Mouse (Mus musculus) heart, embryonic 14.5 days (tissue): ENCODE results near the gene Lancl3. TPM values are rescaled to one million over a fixed set of nuclear protein-coding genes. Genes with fewer than 3 reads are reported as not detected.
"Not testable (repeated sequence)": the region's sequence is repeated elsewhere in the genome, so short reads cannot be mapped to it uniquely, and the experiment has no call there.

Experiments used
- ATAC-seq: fragments of 200-750 bp; cut with Nextera tagmentation; 2 replicates; pipeline ENCODE4 v1.8.0; 2017; ENCODE audit warnings: low read depth, moderate TSS enrichment; ENCODE audit not compliant: insufficient number of reproducible peaks, insufficient read depth, low FRiP score
- H3K27ac ChIP-seq, 2 experiments: fragments of 200-500 bp in 1 of 2; fragments of 300-500 bp in 1 of 2; sonication (generic) in 1 of 2; replicated peaks in 1 of 2; 2 replicates each; pipeline ENCODE4 v1.5.1; 2012 to 2014; ENCODE audit warnings: low read depth in 2 of 2, low read length in 2 of 2, control low read depth in 1 of 2, mild to moderate bottlenecking in 1 of 2, mixed read lengths in 1 of 2; ENCODE audit not compliant: control insufficient read depth in 1 of 2, insufficient read depth in 1 of 2
- H3K27me3 ChIP-seq: fragments of 300-500 bp; sonication (generic); 2 replicates; pipeline ENCODE4 v1.6.1; 2014; ENCODE audit warnings: mild to moderate bottlenecking, low read length, control low read depth; ENCODE audit not compliant: control insufficient read depth, insufficient read depth
- H3K36me3 ChIP-seq: fragments of 300-500 bp; sonication (generic); 2 replicates; pipeline ENCODE4 v1.6.1; 2014; ENCODE audit warnings: mild to moderate bottlenecking, control low read depth, low read length, mixed read lengths; ENCODE audit not compliant: control insufficient read depth, insufficient read depth
- H3K4me1 ChIP-seq, 2 experiments: fragments of 200-500 bp in 1 of 2; fragments of 300-500 bp in 1 of 2; sonication (generic) in 1 of 2; 2 replicates each; pipeline ENCODE4 v1.6.1; 2012 to 2014; ENCODE audit warnings: low read length in 2 of 2, control low read depth in 1 of 2, mixed read lengths in 1 of 2; ENCODE audit not compliant: control insufficient read depth in 2 of 2, insufficient read depth in 2 of 2
- H3K4me2 ChIP-seq: fragments of 300-500 bp; sonication (generic); 2 replicates; pipeline ENCODE4 v1.6.1; 2014; ENCODE audit warnings: mild to moderate bottlenecking, low read length
- H3K4me3 ChIP-seq, 2 experiments: fragments of 200-500 bp in 1 of 2; fragments of 300-500 bp in 1 of 2; sonication (generic) in 1 of 2; 2 replicates each; pipeline ENCODE4 v1.5.1; 2012 to 2014; ENCODE audit warnings: low read length in 2 of 2, mild to moderate bottlenecking in 2 of 2, control low read depth in 1 of 2, low read depth in 1 of 2, moderate library complexity in 1 of 2; ENCODE audit not compliant: control insufficient read depth in 1 of 2, insufficient read depth in 1 of 2
- H3K9ac ChIP-seq: fragments of 300-500 bp; sonication (generic); 2 replicates; pipeline ENCODE4 v1.6.1; 2014; ENCODE audit warnings: mild to moderate bottlenecking, low read length
- H3K9me3 ChIP-seq: fragments of 300-500 bp; sonication (generic); 2 replicates; pipeline ENCODE4 v1.6.1; 2016; ENCODE audit warnings: low read length, control low read depth; ENCODE audit not compliant: control insufficient read depth
- WGBS: fragments of 180-500 bp; shearing (Covaris S2); extraction: QIAGEN DNeasy Blood & Tissue Kit; methylation state at CpG from one replicate; pipeline ENCODE4 v1.1.7; 2014; 5-methylcytosine and 5-hydroxymethylcytosine counted together
- polyA plus RNA-seq: library from polyadenylated mRNA; unstranded; fragments of >200 nt; fragmentation: Nextera tagmentation; extraction: Ambion mirVana; gene quantifications from 2 replicates; pipeline ENCODE4 v1.2.1, GENCODE M21; 2014

Gene Lancl3
- polyA plus RNA-seq, 1 experiment from 2014 or later, result 1.1 TPM

- no peak overlapping the region for H3K4me3 ChIP-seq
- peak overlapping the region in 1 of 2 experiments; percentile 50; a peak in 2 of 4 replicates for H3K27ac ChIP-seq
- no peak for ATAC-seq
Observed at GRCm38 (mm10) chrX:9271112-9271511, 71.4 kb downstream of the Lancl3 start.

GRCm38 (mm10) chrX:9271947-9272459 lies 72.3 kb downstream of the Lancl3 start:
- Histone ChIP-seq H3K4me1 (no peaks in the 10 kb centered on the region), H3K4me2 (peak overlapping the region; percentile 52), H3K27ac (peak overlapping the region; percentile 39 to 55; a peak in 3 of 4 replicates), H3K36me3 (no peaks in the 10 kb centered on the region), H3K9me3 (no peaks in the 10 kb centered on the region), H3K27me3 (no peaks in the 10 kb centered on the region), H3K9ac (peak overlapping the region; percentile 76), H3K4me3 (peak overlapping the region; percentile 56 to 68)
- ATAC-seq, result no peak
- WGBS, result 24% methylated on average over 8 of the region's 8 CpGs

More at GRCm38 (mm10) chrX:9271112-9271511, 71.4 kb downstream of the Lancl3 start:
- WGBS, result 36% methylated on average over 3 of the region's 3 CpGs
- no peaks in the 10 kb centered on the region for H3K4me1 ChIP-seq
- H3K4me2 ChIP-seq, result no peak overlapping the region
- no peaks in the 10 kb centered on the region for H3K27me3 ChIP-seq
- no peak overlapping the region for H3K9ac ChIP-seq
- H3K36me3 ChIP-seq, result no peaks in the 10 kb centered on the region
- H3K9me3 ChIP-seq, result no peaks in the 10 kb centered on the region

DNA sequence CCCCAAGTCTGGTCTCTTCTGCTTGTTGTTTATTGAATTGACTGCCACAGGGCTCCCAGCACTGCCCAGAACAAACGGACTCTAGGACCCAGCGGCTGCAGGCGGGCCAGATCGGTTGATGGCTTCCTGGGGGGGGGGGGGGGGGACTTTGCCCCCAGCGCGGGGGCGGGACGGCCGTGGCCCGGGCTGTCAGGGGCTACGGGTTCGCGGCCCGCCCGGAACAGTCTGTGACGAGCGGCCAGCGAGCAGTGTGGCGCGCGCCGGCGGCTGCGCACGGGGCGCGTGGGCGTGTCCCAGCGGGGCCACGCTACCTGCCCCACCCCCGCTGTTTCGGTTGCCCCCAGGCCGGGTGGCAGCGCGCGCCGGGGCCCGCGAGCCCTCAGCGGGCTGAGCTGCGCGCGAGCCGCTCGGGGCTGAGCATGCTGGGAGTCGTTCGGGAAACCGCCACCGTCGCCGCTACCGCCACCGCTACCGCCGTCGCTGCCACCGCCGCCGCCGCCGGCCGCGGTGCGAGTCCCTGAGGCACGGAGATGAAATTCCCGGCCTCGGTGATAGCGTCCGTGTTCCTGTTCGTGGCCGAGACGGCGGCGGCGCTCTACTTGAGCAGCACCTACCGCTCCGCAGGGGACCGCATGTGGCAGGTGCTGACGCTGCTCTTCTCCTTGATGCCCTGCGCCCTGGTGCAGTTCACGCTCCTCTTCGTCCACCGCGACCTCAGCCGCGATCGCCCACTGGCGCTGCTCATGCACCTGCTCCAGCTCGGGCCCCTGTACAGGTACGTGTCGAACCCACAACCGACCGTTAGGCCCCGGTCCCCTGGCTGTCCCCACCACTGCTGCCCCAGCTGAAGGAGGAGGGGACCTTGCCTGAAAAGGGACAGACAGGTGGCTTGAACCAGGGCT lies 73.0 kb downstream of the Lancl3 start, which contains the start of gene Xk:
Xk (plus strand) TSS at position 297 of the 902 bp plus-strand sequence.
- WGBS, result 8% methylated on average over 85 of the region's 94 CpGs
- Histone ChIP-seq H3K4me1 (no peaks in the 10 kb centered on the region), H3K9ac (peak within 1 kb of the TSS; percentile 76)

DNA sequence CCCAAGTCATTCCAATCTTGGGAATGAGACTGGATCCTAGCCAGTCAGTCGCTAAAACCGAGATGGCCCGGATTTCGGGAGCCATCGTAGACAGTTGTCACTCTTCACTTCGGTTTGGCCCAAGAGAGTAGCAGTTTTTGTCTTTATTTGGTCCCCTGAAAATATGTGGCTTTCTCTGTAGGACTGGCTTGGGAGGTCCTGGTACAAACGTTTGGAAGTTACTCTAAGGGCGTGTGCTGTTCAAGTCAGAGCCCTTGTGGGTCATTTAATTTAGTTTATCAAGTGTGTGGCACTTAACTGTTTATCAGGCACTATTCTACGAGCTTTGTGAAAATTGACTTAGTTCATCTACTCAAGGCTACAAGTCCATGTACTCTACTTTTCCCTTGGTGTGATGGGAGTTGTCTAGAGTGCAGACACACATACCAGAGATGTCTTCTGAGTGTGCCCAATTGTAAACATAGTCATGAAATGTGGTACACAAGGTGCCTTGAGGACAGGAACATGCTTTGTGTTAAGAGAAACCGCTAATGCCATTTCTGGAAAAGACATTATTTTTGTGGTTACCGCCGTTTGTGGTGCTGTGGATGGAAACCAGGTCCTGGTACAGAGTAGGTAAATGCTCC lies 73.8 kb downstream of the Lancl3 start:
- Histone ChIP-seq H3K4me3 (peak overlapping the region; percentile 56 to 68), H3K27me3 (no peaks in the 10 kb centered on the region), H3K27ac (no peak overlapping the region), H3K9ac (peak overlapping the region; percentile 76), H3K4me2 (peak overlapping the region; percentile 52), H3K4me1 (no peaks in the 10 kb centered on the region), H3K36me3 (no peaks in the 10 kb centered on the region), H3K9me3 (no peaks in the 10 kb centered on the region)
- ATAC-seq, result no peak
- 52% methylated on average over 12 of the region's 12 CpGs for WGBS

More for the DNA sequence above, 73.0 kb downstream of the Lancl3 start, which contains the start of gene Xk:
- Histone ChIP-seq H3K27ac (peak within 1 kb of the TSS; percentile 39 to 55; a peak in 3 of 4 replicates), H3K27me3 (no peaks in the 10 kb centered on the region), H3K36me3 (no peaks in the 10 kb centered on the region), H3K4me2 (peak within 1 kb of the TSS; percentile 52), H3K9me3 (no peaks in the 10 kb centered on the region), H3K4me3 (peak within 1 kb of the TSS; percentile 56 to 68)
- peak; percentile 79 for ATAC-seq

- Histone ChIP-seq H3K27me3 (no peaks in the 10 kb centered on the region), H3K4me2 (no peak overlapping the region), H3K36me3 (no peaks in the 10 kb centered on the region), H3K27ac (no peak overlapping the region), H3K9me3 (no peaks in the 10 kb centered on the region), H3K9ac (no peak overlapping the region), H3K4me3 (no peak overlapping the region), H3K4me1 (no peaks in the 10 kb centered on the region)
- no peak for ATAC-seq
- 75% methylated on average over 8 of the region's 8 CpGs for WGBS
Observed at GRCm38 (mm10) chrX:9274321-9274720, 74.6 kb downstream of the Lancl3 start.

- ATAC-seq, H3K9me3 ChIP-seq, H3K9ac ChIP-seq, H3K4me1 ChIP-seq, H3K27me3 ChIP-seq, H3K4me3 ChIP-seq, H3K36me3 ChIP-seq, H3K27ac ChIP-seq, H3K4me2 ChIP-seq: not testable (repeated sequence)
- no CpG with 5 or more reads among the region's 1 CpGs for WGBS
Observed at GRCm38 (mm10) chrX:9283464-9283863, 83.8 kb downstream of the Lancl3 start, which contains the start of gene H2al1m. Gene H2al1m (plus strand): TSS chrX:9283764.

DNA sequence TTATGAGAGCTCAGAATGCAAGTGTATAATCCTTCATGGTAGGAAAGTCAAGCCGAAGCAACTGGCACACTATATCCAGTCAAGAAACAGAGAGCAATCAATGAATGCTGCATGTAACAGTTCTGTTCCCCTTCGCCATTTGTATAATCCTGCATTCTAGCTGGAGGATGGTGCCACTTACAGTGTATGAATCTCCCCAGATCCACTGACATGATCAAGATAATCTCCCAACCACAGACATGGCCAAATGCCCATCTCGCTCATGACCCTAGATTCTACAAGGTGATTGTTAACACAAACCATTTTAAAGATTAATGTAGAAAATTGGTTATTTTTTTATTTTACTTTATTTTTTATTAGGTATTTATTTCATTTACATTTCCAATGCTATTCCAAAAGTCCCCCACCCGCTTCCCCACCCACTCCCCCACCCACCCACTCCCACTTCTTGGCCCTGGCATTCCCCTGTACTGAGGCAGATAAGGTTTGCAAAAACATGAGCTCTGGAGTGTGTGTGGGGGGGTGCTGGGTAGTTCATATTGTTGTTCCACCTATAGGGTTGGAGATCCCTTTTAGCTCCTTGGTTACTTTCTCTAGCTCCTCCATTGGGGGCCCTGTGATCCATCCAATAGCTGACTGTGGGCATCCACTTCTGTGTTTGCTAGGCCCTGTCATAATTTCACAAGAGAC lies 93.6 kb downstream of the Lancl3 start:
- not testable (repeated sequence) for H3K27ac ChIP-seq, H3K4me1 ChIP-seq, H3K36me3 ChIP-seq, H3K9me3 ChIP-seq, ATAC-seq, H3K4me3 ChIP-seq, H3K4me2 ChIP-seq, H3K9ac ChIP-seq, H3K27me3 ChIP-seq
- WGBS, result 84% methylated on average over 3 of the region's 4 CpGs
